Mouse (Mus musculus) lung, adult 2 months (tissue): ENCODE measurements around the gene B4galt1.

Experiments
- CTCF ChIP-seq: fragments of 200-500 bp; IDR thresholded peaks from 2 replicates; pipeline ENCODE4 v1.5.1; 2011; ENCODE audit warnings: mild to moderate bottlenecking, low read length, control low read depth; ENCODE audit not compliant: insufficient read depth
- POLR2A ChIP-seq: fragments of 200-500 bp; IDR thresholded peaks from 2 replicates; pipeline ENCODE4 v1.6.1; 2011; ENCODE audit warnings: low read depth, mild to moderate bottlenecking, control low read depth, low read length, borderline replicate concordance; ENCODE audit errors: extremely low read depth

DNA sequence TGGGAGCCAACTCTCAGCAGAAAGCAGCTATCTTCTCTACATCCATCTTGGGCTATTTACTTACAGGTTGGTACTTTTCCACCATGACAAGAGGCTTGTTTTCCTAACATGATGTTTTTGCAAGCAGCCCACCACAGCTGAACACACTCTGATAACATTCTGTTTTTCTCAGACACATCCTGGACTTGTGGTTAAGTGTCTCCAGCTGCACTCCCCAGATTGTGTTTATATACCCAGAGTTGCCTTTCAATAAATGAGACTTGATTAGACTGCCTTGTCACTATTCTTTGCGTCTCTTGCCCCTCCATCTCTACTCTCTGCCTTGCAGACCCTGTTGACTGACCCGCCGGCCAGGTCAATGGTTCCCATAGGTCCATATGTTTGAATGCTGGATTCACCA, 46.3 kb upstream of the B4galt1 start:
- TF ChIP-seq CTCF (no peak), POLR2A (no peak)
